Mouse (Mus musculus) CH12.LX (cell line): ENCODE results near the gene Sept12. TPM values are rescaled to one million over a fixed set of nuclear protein-coding genes. Genes with fewer than 3 reads are reported as not detected.

Source experiments
- DNase-seq: peaks from one replicate; pipeline ENCODE4 v3.0.0-alpha.2; 2013; ENCODE audit errors: extremely low read depth
- H3K27ac ChIP-seq: 2 replicates; pipeline ENCODE4 v1.5.1; 2012; ENCODE audit warnings: low read depth, mild to moderate bottlenecking, control low read depth, moderate library complexity; ENCODE audit not compliant: insufficient read depth
- H3K27me3 ChIP-seq: replicated peaks from 2 replicates; pipeline ENCODE3; 2012; ENCODE audit warnings: inconsistent platforms
- H3K36me3 ChIP-seq, 2 experiments: replicated peaks in 1 of 2; 2 replicates each; pipeline versions ENCODE3 to v1.6.1; 2012; ENCODE audit warnings: inconsistent platforms in 1 of 2, low read length in 1 of 2, mild to moderate bottlenecking in 1 of 2, mixed read lengths in 1 of 2, moderate library complexity in 1 of 2; ENCODE audit not compliant: control insufficient read depth in 1 of 2, insufficient read depth in 1 of 2
- H3K4me1 ChIP-seq, 2 experiments: 2 replicates each; pipeline ENCODE4 v1.6.1; 2012; ENCODE audit warnings: inconsistent platforms in 1 of 2, moderate library complexity in 1 of 2; ENCODE audit not compliant: insufficient read depth in 2 of 2, control insufficient read depth in 1 of 2
- H3K4me2 ChIP-seq: 2 replicates; pipeline ENCODE4 v1.6.1; 2012; ENCODE audit warnings: low read depth, mild to moderate bottlenecking, control low read depth; ENCODE audit not compliant: poor library complexity, insufficient read depth, severe bottlenecking
- H3K4me3 ChIP-seq, 3 experiments: fragments of 150-350 bp in 1 of 3; sonication (generic) in 1 of 3; replicated peaks in 1 of 3; 2 replicates each; pipeline versions ENCODE3 to v1.5.1; 2011 to 2012; ENCODE audit warnings: low read depth in 2 of 3, low read length in 2 of 3, mild to moderate bottlenecking in 2 of 3, moderate library complexity in 2 of 3, control low read depth in 1 of 3, improper control_type of control experiment in 1 of 3, inconsistent platforms in 1 of 3, mixed read lengths in 1 of 3; ENCODE audit not compliant: poor library complexity in 1 of 3
- H3K79me2 ChIP-seq: replicated peaks from 2 replicates; pipeline ENCODE4 v1.6.1; 2012; ENCODE audit warnings: mild to moderate bottlenecking, moderate library complexity; ENCODE audit not compliant: control insufficient read depth, poor library complexity, insufficient read depth, severe bottlenecking; ENCODE audit errors: extremely low read depth
- H3K9ac ChIP-seq: 2 replicates; pipeline ENCODE4 v1.6.1; 2012; ENCODE audit warnings: low read depth, mild to moderate bottlenecking, control low read depth, moderate library complexity; ENCODE audit not compliant: insufficient read depth
- H3K9me3 ChIP-seq: replicated peaks from 2 replicates; pipeline ENCODE3; 2012; ENCODE audit warnings: low read length, inconsistent platforms, mixed read lengths
- BHLHE40 ChIP-seq: IDR thresholded peaks from 2 replicates; pipeline ENCODE4 v1.6.1; 2011; ENCODE audit warnings: mild to moderate bottlenecking, low read depth, low read length, improper control_type of control experiment
- CHD2 ChIP-seq: IDR thresholded peaks from 2 replicates; pipeline ENCODE4 v1.6.1; 2011; ENCODE audit warnings: low read length, improper control_type of control experiment
- ELF1 ChIP-seq: IDR thresholded peaks from 2 replicates; pipeline ENCODE4 v1.6.1; 2014; ENCODE audit warnings: low read depth, mild to moderate bottlenecking, inconsistent platforms, low read length, improper control_type of control experiment
- ETS1 ChIP-seq: conservative IDR thresholded peaks from 2 replicates; pipeline ENCODE4 v1.6.1; 2012; ENCODE audit warnings: low read depth, mild to moderate bottlenecking, inconsistent platforms, low read length, improper control_type of control experiment, moderate library complexity
- GABPA ChIP-seq: IDR thresholded peaks from 2 replicates; pipeline ENCODE4 v1.6.1; 2012; ENCODE audit warnings: low read depth, low read length, improper control_type of control experiment, inconsistent platforms; ENCODE audit not compliant: insufficient replicate concordance
- HCFC1 ChIP-seq: IDR thresholded peaks from 2 replicates; pipeline ENCODE4 v1.6.1; 2012; ENCODE audit warnings: low read depth, mild to moderate bottlenecking, inconsistent platforms, low read length, improper control_type of control experiment
- IRF4 ChIP-seq: IDR thresholded peaks from 2 replicates; pipeline ENCODE4 v1.6.1; 2014; ENCODE audit warnings: low read depth, mild to moderate bottlenecking, inconsistent platforms, low read length, improper control_type of control experiment
- MAFK ChIP-seq: IDR thresholded peaks from 2 replicates; pipeline ENCODE4 v1.6.1; 2011; ENCODE audit warnings: low read length, improper control_type of control experiment; ENCODE audit not compliant: insufficient replicate concordance
- MAZ ChIP-seq: IDR thresholded peaks from 2 replicates; pipeline ENCODE4 v1.6.1; 2012; ENCODE audit warnings: low read depth, mild to moderate bottlenecking, inconsistent platforms, low read length, improper control_type of control experiment, moderate library complexity
- MYC ChIP-seq: IDR thresholded peaks from 2 replicates; pipeline ENCODE4 v1.6.1; 2011; ENCODE audit warnings: low read depth, mild to moderate bottlenecking, improper control_type of control experiment, low read length
- PAX5 ChIP-seq: IDR thresholded peaks from 2 replicates; pipeline ENCODE4 v1.6.1; 2012; ENCODE audit warnings: low read length, inconsistent platforms, mixed read lengths
- POLR2AphosphoS2 ChIP-seq: IDR thresholded peaks from 2 replicates; pipeline ENCODE4 v1.6.1; 2011; ENCODE audit warnings: low read depth, low read length, improper control_type of control experiment
- RAD21 ChIP-seq: IDR thresholded peaks from 2 replicates; pipeline ENCODE4 v1.6.1; 2011; ENCODE audit warnings: low read depth, mild to moderate bottlenecking, low read length, improper control_type of control experiment, moderate library complexity
- SIN3A ChIP-seq: IDR thresholded peaks from 2 replicates; pipeline ENCODE4 v1.6.1; 2012; ENCODE audit warnings: low read length, improper control_type of control experiment, inconsistent platforms
- SMC3 ChIP-seq: IDR thresholded peaks from 2 replicates; pipeline ENCODE4 v1.6.1; 2011; ENCODE audit warnings: low read depth, low read length, improper control_type of control experiment
- TBP ChIP-seq: conservative IDR thresholded peaks from 2 replicates; pipeline ENCODE4 v1.6.1; 2011; ENCODE audit warnings: low read depth, low read length, improper control_type of control experiment
- UBTF ChIP-seq: IDR thresholded peaks from 2 replicates; pipeline ENCODE4 v1.6.1; 2012; ENCODE audit warnings: low read depth, mild to moderate bottlenecking, inconsistent platforms, low read length, improper control_type of control experiment, moderate library complexity
- USF1 ChIP-seq: IDR thresholded peaks from 2 replicates; pipeline ENCODE4 v1.6.1; 2014; ENCODE audit warnings: low read depth, mild to moderate bottlenecking, inconsistent platforms, low read length, improper control_type of control experiment
- ZKSCAN1 ChIP-seq: IDR thresholded peaks from 2 replicates; pipeline ENCODE4 v1.6.1; 2012; ENCODE audit warnings: low read depth, inconsistent platforms, low read length, improper control_type of control experiment, borderline replicate concordance
- ZMIZ1 ChIP-seq: IDR thresholded peaks from 2 replicates; pipeline ENCODE4 v1.6.1; 2012; ENCODE audit warnings: low read depth, mild to moderate bottlenecking, inconsistent platforms, low read length, improper control_type of control experiment
- dilution Hi-C: fragments of 300-500 bp; cut with MboI; formaldehyde crosslinking; loops from 2 replicates; pipeline ENCODE4 v1.14.3; 2020; ENCODE audit warnings: low sequenced_read_pairs; ENCODE audit not compliant: extremely low pct_unique_long_range_greater_than_20kb, extremely low pct_ligation_motif_present
- in situ Hi-C: fragments of 300-500 bp; cut with MboI; formaldehyde crosslinking; loops from 3 replicates; pipeline ENCODE4 v1.14.3; 2019; ENCODE audit warnings: low sequenced_read_pairs, low pct_ligation_motif_present, low pct_unique_long_range_greater_than_20kb, mixed read lengths
- polyA plus RNA-seq: library from polyadenylated mRNA; unstranded; fragments of >175 nt; gene quantifications from 2 replicates; pipeline ENCODE4 v1.2.1, GENCODE M21; 2012; ENCODE audit warnings: low read depth; ENCODE audit not compliant: insufficient read length
- total RNA-seq, 2 experiments: library from RNA; depleted of rRNA; stranded (reverse); fragments of 300-350 nt in 1 of 2; fragments of >200 nt in 1 of 2; gene quantifications; 2 replicates each; pipeline ENCODE4 v1.2.3; 2012 to 2014

Sept12 gene
- total and polyA plus RNA-seq, 3 experiments = 0.13 TPM; not detected in 2

DNA sequence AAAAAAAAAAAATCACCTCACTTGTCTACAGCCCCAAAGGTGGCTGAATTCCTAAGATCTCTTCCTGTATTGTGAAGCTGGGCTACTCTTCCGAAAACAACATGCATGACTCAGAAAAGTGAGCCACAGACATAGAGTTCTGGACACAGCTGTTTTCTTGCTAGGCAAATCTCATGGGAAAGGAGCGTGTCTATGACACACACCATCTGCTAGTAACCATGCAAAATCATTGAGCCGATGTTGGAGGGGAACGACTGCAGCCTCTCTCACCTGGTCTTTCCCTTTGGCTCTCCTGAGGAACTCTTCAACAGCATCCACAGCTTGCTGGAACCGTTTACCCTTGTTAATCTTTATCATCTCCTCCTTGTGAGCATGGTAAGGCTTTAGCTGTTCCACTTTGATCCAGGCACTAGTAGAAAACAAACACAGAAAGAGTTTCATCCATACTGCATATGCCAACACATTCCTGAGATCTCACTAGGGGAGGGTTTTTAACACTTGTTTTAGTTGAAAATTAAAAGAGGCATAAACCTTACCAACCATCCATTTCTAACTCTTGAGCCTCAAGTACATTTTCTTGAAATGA lies 39.1 kb upstream of the Sept12 start:
- no peak overlapping the region for H3K4me2 ChIP-seq
- peaks cover 86 to 97% of the 10 kb centered on the region in 2 experiments for H3K36me3 ChIP-seq
- peaks cover 2% of the 10 kb centered on the region for H3K79me2 ChIP-seq
- no peak for TF ChIP-seq CHD2
- no peak for TF ChIP-seq UBTF
- no peak for TF ChIP-seq RAD21
- no peak for TF ChIP-seq ELF1
- no peak for TF ChIP-seq ZMIZ1
- TF ChIP-seq BHLHE40 = no peak
- TF ChIP-seq TBP = 0 out of 2 replicates have a peak, but pooled peaks have one; percentile 19
- no peak for TF ChIP-seq USF1
- no peak for TF ChIP-seq POLR2AphosphoS2
- TF ChIP-seq GABPA = no peak
- TF ChIP-seq ETS1 = peak; percentile 93
- TF ChIP-seq MAFK = no peak
- TF ChIP-seq, all 38 proteins: peak for 2
- Histone ChIP-seq H3K9ac (no peak overlapping the region), H3K27ac (no peak overlapping the region), H3K27me3 (no peaks in the 10 kb centered on the region), H3K4me1 (peaks cover 0 to 28% of the 10 kb centered on the region in 2 experiments; a peak in 2 of 4 replicates), H3K9me3 (no peaks in the 10 kb centered on the region), H3K4me3 (no peak overlapping the region)
- in situ Hi-C loops = no loop called here
- dilution Hi-C loops = no loop called here
- peak; percentile 60 for DNase-seq

DNA sequence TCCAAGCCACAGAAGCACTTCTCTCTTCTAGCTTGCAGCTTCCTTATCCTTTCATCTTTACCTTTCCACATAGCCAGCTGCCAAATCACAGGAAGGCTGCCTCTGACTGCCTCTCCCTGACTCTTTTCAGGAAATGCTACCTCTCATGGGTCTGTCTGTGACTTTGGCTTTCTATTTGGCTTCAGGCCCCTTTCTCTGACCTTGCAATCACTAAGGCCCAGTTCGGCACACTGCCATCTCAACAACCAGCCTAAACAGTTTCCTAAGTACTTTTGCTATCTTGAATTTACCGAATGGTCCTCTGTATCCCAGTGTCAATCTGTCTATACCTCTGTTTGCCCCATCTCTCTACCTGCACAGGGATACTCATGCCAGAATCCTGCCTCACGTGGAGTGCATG lies 37.9 kb upstream of the Sept12 start:
- H3K9ac ChIP-seq = no peak overlapping the region
- H3K9me3 ChIP-seq = no peaks in the 10 kb centered on the region
- in situ Hi-C loops (no loop called here), dilution Hi-C loops (no loop called here)
- H3K4me3 ChIP-seq = no peak overlapping the region
- H3K4me1 ChIP-seq = peaks cover 0 to 28% of the 10 kb centered on the region in 2 experiments; a peak in 2 of 4 replicates
- H3K79me2 ChIP-seq = peaks cover 2% of the 10 kb centered on the region; the same call in 1 of the 2 replicates
- TF ChIP-seq MYC (no peak), PAX5 (no peak), ZKSCAN1 (no peak), SIN3A (no peak), BHLHE40 (no peak), IRF4 (no peak), HCFC1 (no peak), SMC3 (no peak), ELF1 (no peak), MAZ (no peak)
- DNase-seq = no peak
- no peak overlapping the region for H3K27ac ChIP-seq
- no peaks in the 10 kb centered on the region for H3K27me3 ChIP-seq
- no peak overlapping the region for H3K4me2 ChIP-seq
- H3K36me3 ChIP-seq = peaks cover 87 to 97% of the 10 kb centered on the region in 2 experiments
